Mouse (Mus musculus) CD4-positive, CD25-positive, alpha-beta regulatory T cell, adult 2 months (primary cell): ENCODE measurements at regions not wholly inside any gene's neighbourhood (a gene's known extent, or its start where the extent isn't known, plus 50 kb on each side); places are given as distances from the start of the nearest gene placed in this dataset.

ENCODE experiments used
- DNase-seq: peaks from one replicate; pipeline ENCODE4 v3.0.0-alpha.2; 2012; ENCODE audit warnings: low read depth, low spot score

GRCm38 (mm10) chr13:52047937-52048336 lies 201.5 kb downstream of the Gadd45g start:
- DNase-seq, result no peak

GRCm38 (mm10) chr13:52048777-52049176 lies 202.3 kb downstream of the Gadd45g start:
- no peak for DNase-seq

- DNase-seq, result no peak
These were observed 202.8 kb downstream of the Gadd45g start for GRCm38 (mm10) chr13:52049249-52049648.

- no peak for DNase-seq
These were observed 209.3 kb downstream of the Gadd45g start for GRCm38 (mm10) chr13:52055741-52056140.

- no peak for DNase-seq
These were observed 211.0 kb downstream of the Gadd45g start for GRCm38 (mm10) chr13:52057456-52057855.

GRCm38 (mm10) chr13:52059756-52060417 lies 213.4 kb downstream of the Gadd45g start:
- peak; percentile 81 for DNase-seq

- DNase-seq, result no peak
These were observed 214.0 kb downstream of the Gadd45g start for GRCm38 (mm10) chr13:52060418-52060870.

GRCm38 (mm10) chr13:52061454-52061853 lies 215.0 kb downstream of the Gadd45g start:
- DNase-seq, result no peak

- DNase-seq, result peak; percentile 70
These were observed 215.4 kb downstream of the Gadd45g start for GRCm38 (mm10) chr13:52061881-52062280.

GRCm38 (mm10) chr13:52062576-52062975 lies 216.1 kb downstream of the Gadd45g start:
- no peak for DNase-seq

GRCm38 (mm10) chr13:52065274-52065673 lies 218.8 kb downstream of the Gadd45g start:
- no peak for DNase-seq

GRCm38 (mm10) chr13:52065720-52066119 lies 219.2 kb downstream of the Gadd45g start:
- DNase-seq, result no peak

GRCm38 (mm10) chr13:52067048-52067447 lies 220.6 kb downstream of the Gadd45g start:
- DNase-seq, result no peak

GRCm38 (mm10) chr13:52068886-52069439 lies 222.5 kb downstream of the Gadd45g start:
- DNase-seq, result peak; percentile 41

GRCm38 (mm10) chr13:52069714-52070113 lies 223.2 kb downstream of the Gadd45g start:
- peak; percentile 34 for DNase-seq

- DNase-seq, result peak; percentile 33
These were observed 224.5 kb downstream of the Gadd45g start for GRCm38 (mm10) chr13:52070731-52071663.

GRCm38 (mm10) chr13:52077616-52078015 lies 231.1 kb downstream of the Gadd45g start:
- DNase-seq, result no peak

- peak; percentile 65 for DNase-seq
These were observed 232.1 kb downstream of the Gadd45g start for GRCm38 (mm10) chr13:52078561-52078960.

- DNase-seq, result no peak
These were observed 233.3 kb downstream of the Gadd45g start for GRCm38 (mm10) chr13:52079678-52080246.

GRCm38 (mm10) chr13:52083601-52084455 lies 237.3 kb downstream of the Gadd45g start:
- peak; percentile 66 for DNase-seq

GRCm38 (mm10) chr13:52085110-52085509 lies 238.6 kb downstream of the Gadd45g start:
- peak; percentile 54 for DNase-seq
